Mouse (Mus musculus): ENCODE results near the gene Gm37419. TPM values are rescaled to one million over a fixed set of nuclear protein-coding genes. Genes with fewer than 3 reads are reported as not detected.

Gene Gm37419
- total RNA-seq, 2 experiments from 2014 or later = not detected

Other genes with a start within 250 kb of the Gm37419 start
- gene Sst, start 97.5 kb upstream of the Gm37419 start, total RNA-seq (2021) = not detected
- gene Rtp2, start 56.1 kb upstream of the Gm37419 start, total RNA-seq (2021) = not detected
- gene Bcl6, start 370 bp downstream of the Gm37419 start, total RNA-seq (2021) = 10 to 100 TPM; 50.6 to 61.2 TPM